Mouse (Mus musculus): ENCODE results near the gene Tmem171.

Gene Tmem171

DNA sequence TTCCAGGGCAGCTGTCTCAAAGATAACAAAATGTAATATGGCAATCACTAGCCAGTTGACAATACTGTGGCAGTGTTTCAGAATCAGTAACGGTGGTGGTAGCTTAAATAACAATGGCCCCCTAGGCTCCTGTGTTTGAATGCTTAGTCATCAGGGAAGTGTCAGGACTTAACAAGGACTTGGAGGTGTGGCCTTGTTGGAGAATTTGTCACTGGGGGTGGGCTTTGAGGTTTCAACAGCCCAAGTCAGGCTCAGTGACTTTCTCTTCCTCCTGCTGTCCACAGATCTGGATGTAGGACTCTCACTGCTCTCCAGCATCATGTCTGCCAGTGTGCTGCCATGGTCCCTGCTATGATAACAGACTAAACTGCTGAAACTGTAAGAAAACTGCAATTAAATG lies 27.7 kb upstream of the Tmem171 start:
- H3K27me3 ChIP-seq (ENCODE audit: insufficient read depth, low read length) = no peaks in the 10 kb centered on the region
- H3K4me3 ChIP-seq (replicated peaks; ENCODE audit: low read length) = no peak overlapping the region
- no peak for TF ChIP-seq NANOG (IDR thresholded peaks at IDR 0.05; ENCODE audit: borderline replicate concordance, low read length)
- peaks cover 24% of the 10 kb centered on the region for H3K36me3 ChIP-seq (ENCODE audit: insufficient read depth, low read length)
- peaks cover 17% of the 10 kb centered on the region for H3K4me1 ChIP-seq (replicated peaks; ENCODE audit: low read depth, low read length)
- H3K9me3 ChIP-seq (ENCODE audit: low read length) = no peaks in the 10 kb centered on the region

DNA sequence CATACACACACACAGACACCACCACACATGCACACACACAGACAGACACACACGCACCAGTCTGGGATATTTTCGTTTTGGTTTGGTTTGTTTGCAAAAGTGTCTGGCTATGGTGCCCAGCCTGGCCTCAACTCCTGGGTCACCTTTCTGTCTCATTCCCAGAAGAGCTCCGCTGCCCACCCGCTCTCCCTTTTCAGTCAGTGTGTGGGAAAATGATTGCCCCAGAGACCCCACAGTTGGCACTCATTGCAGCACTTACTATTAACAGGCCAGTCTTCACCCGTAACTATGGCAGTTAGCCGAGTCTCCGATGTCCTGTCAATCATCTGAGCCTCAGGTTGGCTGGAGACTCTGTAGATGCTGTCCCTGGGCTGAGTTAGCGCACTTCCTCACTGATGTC lies 21.5 kb upstream of the Tmem171 start:
- H3K4me1 ChIP-seq (replicated peaks; ENCODE audit: low read depth, low read length) = no peaks in the 10 kb centered on the region
- H3K27me3 ChIP-seq (ENCODE audit: insufficient read depth, low read length) = no peaks in the 10 kb centered on the region
- TF ChIP-seq CTCF (conservative IDR thresholded peaks at IDR 0.05; ENCODE audit: low read length) = no peak
- no peak for TF ChIP-seq NANOG (IDR thresholded peaks at IDR 0.05; ENCODE audit: borderline replicate concordance, low read length)
- TF ChIP-seq POU5F1 (IDR thresholded peaks at IDR 0.05; ENCODE audit: borderline replicate concordance, low read length) = no peak
- no peaks in the 10 kb centered on the region for H3K36me3 ChIP-seq (ENCODE audit: insufficient read depth, low read length)
- no peak overlapping the region for H3K4me3 ChIP-seq (replicated peaks; ENCODE audit: low read length)
- no peaks in the 10 kb centered on the region for H3K9me3 ChIP-seq (ENCODE audit: low read length)

DNA sequence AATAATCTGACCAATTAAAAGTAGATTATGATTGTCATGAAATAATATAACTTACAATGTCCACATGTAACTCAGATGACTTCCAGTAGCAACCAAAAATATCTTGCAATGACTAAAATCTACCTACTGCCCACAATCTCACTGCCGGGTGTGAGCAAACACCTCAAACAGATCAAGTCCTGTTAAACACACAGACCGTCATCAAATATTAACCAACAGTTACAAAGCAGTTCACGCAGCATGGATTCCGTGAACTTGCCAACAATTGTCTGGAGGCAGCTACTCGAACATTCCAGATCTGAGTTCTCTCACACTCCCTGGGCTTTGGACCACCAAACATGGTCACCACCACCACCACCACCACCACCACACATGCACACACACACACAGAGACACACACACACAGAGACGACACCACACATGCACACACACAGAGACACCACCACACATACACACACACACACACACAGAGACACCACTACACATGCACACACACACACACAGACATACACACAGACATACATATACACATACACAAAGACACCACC lies 20.9 kb upstream of the Tmem171 start:
- H3K36me3 ChIP-seq (ENCODE audit: insufficient read depth, low read length) = no peaks in the 10 kb centered on the region
- no peak for TF ChIP-seq NANOG (IDR thresholded peaks at IDR 0.05; ENCODE audit: borderline replicate concordance, low read length)
- no peak for TF ChIP-seq CTCF (conservative IDR thresholded peaks at IDR 0.05; ENCODE audit: low read length)
- no peak for TF ChIP-seq POU5F1 (IDR thresholded peaks at IDR 0.05; ENCODE audit: borderline replicate concordance, low read length)
- no peaks in the 10 kb centered on the region for H3K9me3 ChIP-seq (ENCODE audit: low read length)
- no peak overlapping the region for H3K4me3 ChIP-seq (replicated peaks; ENCODE audit: low read length)
- no peaks in the 10 kb centered on the region for H3K4me1 ChIP-seq (replicated peaks; ENCODE audit: low read depth, low read length)
- no peaks in the 10 kb centered on the region for H3K27me3 ChIP-seq (ENCODE audit: insufficient read depth, low read length)

DNA sequence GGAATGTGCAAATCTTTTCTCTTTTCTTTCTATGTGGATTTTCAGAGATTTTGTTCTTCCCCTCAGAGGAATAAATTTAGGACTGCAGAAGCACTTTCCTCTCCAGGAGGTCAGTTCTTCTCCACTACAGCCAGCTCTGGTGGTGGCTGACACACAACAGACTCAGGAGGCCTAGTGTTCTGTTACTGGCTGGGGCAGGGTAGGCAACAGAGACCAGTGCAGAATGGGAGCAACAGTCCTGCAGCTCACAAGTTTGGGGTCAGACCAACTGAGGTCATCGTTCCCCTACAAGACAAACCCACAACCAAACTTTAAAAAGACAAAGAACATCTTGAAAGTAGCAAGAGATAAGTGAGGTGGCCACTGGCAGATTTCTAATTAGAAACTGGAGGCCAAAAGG lies 16.0 kb upstream of the Tmem171 start:
- TF ChIP-seq POU5F1 (IDR thresholded peaks at IDR 0.05; ENCODE audit: borderline replicate concordance, low read length) = no peak
- TF ChIP-seq NANOG (IDR thresholded peaks at IDR 0.05; ENCODE audit: borderline replicate concordance, low read length) = no peak
- TF ChIP-seq CTCF (conservative IDR thresholded peaks at IDR 0.05; ENCODE audit: low read length) = no peak
- Histone ChIP-seq H3K9me3 (ENCODE audit: low read length) (0 out of 2 replicates have a peak, but pooled peaks cover 4% of the 10 kb centered on the region), H3K36me3 (ENCODE audit: insufficient read depth, low read length) (no peaks in the 10 kb centered on the region), H3K27me3 (ENCODE audit: insufficient read depth, low read length) (no peaks in the 10 kb centered on the region), H3K4me3 (replicated peaks; ENCODE audit: low read length) (no peak overlapping the region), H3K4me1 (replicated peaks; ENCODE audit: low read depth, low read length) (no peaks in the 10 kb centered on the region)

DNA sequence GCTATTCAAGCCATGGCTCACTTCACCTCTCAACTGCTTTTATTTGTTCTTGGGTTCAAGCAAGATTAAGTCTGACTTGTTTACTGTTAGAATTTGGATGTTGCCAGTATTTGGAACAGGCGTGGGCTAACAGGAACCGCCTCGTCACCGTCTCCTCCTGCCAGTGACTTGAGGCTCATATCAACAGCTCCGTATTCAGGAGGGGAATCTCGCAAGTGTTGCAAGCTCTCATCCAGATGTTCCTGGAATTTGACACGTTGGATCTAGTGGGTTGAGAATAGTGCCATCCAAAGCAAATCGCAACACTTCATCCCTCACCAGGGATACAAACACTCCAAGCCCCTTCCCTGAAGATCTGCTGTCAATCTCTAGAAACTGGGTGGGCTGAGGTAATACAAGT lies 15.6 kb upstream of the Tmem171 start:
- Histone ChIP-seq H3K27me3 (ENCODE audit: insufficient read depth, low read length) (no peaks in the 10 kb centered on the region), H3K4me3 (replicated peaks; ENCODE audit: low read length) (no peak overlapping the region), H3K9me3 (ENCODE audit: low read length) (0 out of 2 replicates have a peak, but pooled peaks cover 4% of the 10 kb centered on the region), H3K36me3 (ENCODE audit: insufficient read depth, low read length) (no peaks in the 10 kb centered on the region), H3K4me1 (replicated peaks; ENCODE audit: low read depth, low read length) (no peaks in the 10 kb centered on the region)
- no peak for TF ChIP-seq POU5F1 (IDR thresholded peaks at IDR 0.05; ENCODE audit: borderline replicate concordance, low read length)
- TF ChIP-seq NANOG (IDR thresholded peaks at IDR 0.05; ENCODE audit: borderline replicate concordance, low read length) = no peak
- no peak for TF ChIP-seq CTCF (conservative IDR thresholded peaks at IDR 0.05; ENCODE audit: low read length)

DNA sequence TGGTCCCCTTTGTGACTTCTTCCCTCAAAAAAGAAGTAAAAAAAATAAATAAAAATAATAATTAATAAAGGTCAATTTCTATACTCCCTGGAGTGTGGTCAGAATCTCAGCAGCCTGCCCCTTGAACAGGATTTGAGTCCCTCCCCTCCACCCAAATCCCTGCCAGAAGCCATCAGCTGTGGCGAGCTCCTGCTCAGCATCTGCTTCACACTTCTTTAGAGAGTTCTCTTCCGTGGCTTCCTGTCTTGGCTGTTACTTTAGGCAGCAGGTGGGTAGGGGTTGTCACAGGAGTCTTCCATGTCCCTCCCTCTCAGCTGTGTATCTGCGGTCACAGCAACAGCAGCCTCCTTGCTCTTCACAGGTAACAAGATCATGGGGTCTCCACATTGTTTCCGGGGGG lies 10.9 kb upstream of the Tmem171 start:
- Histone ChIP-seq H3K4me1 (replicated peaks; ENCODE audit: low read depth, low read length) (no peaks in the 10 kb centered on the region), H3K4me3 (replicated peaks; ENCODE audit: low read length) (no peak overlapping the region), H3K9me3 (ENCODE audit: low read length) (0 out of 2 replicates have a peak, but pooled peaks cover 4% of the 10 kb centered on the region), H3K27me3 (ENCODE audit: insufficient read depth, low read length) (peaks cover 6% of the 10 kb centered on the region; the same call in 1 of the 2 replicates), H3K36me3 (ENCODE audit: insufficient read depth, low read length) (no peaks in the 10 kb centered on the region)
- TF ChIP-seq POU5F1 (IDR thresholded peaks at IDR 0.05; ENCODE audit: borderline replicate concordance, low read length) (no peak), NANOG (IDR thresholded peaks at IDR 0.05; ENCODE audit: borderline replicate concordance, low read length) (no peak), CTCF (conservative IDR thresholded peaks at IDR 0.05; ENCODE audit: low read length) (no peak)

DNA sequence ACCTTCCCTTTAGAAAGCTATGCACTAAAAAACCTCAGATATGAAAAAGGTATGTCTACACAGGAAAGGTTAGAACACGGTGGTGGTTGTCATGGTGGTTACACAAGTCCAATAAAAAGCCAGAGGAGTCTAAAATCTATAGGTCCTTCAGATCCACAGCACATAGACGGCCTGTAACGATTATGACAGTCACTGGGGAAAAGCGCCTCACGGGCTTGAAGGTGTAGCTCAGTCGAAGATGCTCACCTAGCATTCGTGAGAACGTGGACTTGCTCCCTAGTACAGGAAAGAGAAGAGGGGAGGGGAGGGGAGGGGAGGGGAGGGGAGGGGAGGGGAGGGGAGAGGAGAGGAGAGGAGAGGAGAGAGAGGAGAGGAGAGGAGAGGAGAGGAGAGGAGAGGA lies 9.2 kb upstream of the Tmem171 start:
- H3K36me3 ChIP-seq (ENCODE audit: insufficient read depth, low read length) = no peaks in the 10 kb centered on the region
- no peak for TF ChIP-seq POU5F1 (IDR thresholded peaks at IDR 0.05; ENCODE audit: borderline replicate concordance, low read length)
- TF ChIP-seq NANOG (IDR thresholded peaks at IDR 0.05; ENCODE audit: borderline replicate concordance, low read length) = no peak
- no peak for TF ChIP-seq CTCF (conservative IDR thresholded peaks at IDR 0.05; ENCODE audit: low read length)

DNA sequence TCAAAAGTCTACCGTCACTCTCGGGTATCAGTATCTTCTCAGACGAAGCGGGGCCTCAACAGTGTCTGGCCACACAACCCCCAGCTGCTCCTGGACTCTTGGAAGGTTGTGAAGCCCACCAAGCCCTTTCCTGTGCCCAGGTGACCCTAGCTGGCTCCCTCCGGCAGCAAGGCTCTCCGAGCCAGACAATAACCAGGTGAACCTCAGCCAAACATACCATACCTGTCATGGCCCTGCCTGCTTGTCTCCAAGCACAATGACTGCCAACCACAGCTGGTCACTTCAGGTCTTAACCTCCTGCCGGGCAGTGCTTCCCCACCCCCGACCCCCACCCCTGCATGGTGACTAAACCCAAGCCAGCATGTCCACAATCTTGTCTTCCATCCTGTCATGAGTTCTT lies 7.7 kb upstream of the Tmem171 start:
- peaks cover 17% of the 10 kb centered on the region for H3K27me3 ChIP-seq (ENCODE audit: insufficient read depth, low read length)
- no peak for TF ChIP-seq NANOG (IDR thresholded peaks at IDR 0.05; ENCODE audit: borderline replicate concordance, low read length)
- no peak for TF ChIP-seq POU5F1 (IDR thresholded peaks at IDR 0.05; ENCODE audit: borderline replicate concordance, low read length)
- TF ChIP-seq CTCF (conservative IDR thresholded peaks at IDR 0.05; ENCODE audit: low read length) = no peak
- H3K4me1 ChIP-seq (replicated peaks; ENCODE audit: low read depth, low read length) = no peaks in the 10 kb centered on the region
- no peaks in the 10 kb centered on the region for H3K36me3 ChIP-seq (ENCODE audit: insufficient read depth, low read length)
- H3K4me3 ChIP-seq (replicated peaks; ENCODE audit: low read length) = no peak overlapping the region
- H3K9me3 ChIP-seq (ENCODE audit: low read length) = no peaks in the 10 kb centered on the region

More for the DNA sequence above, 9.2 kb upstream of the Tmem171 start:
- no peaks in the 10 kb centered on the region for H3K4me1 ChIP-seq (replicated peaks; ENCODE audit: low read depth, low read length)
- H3K4me3 ChIP-seq (replicated peaks; ENCODE audit: low read length) = no peak overlapping the region
- peaks cover 17% of the 10 kb centered on the region for H3K27me3 ChIP-seq (ENCODE audit: insufficient read depth, low read length)
- 0 out of 2 replicates have a peak, but pooled peaks cover 4% of the 10 kb centered on the region for H3K9me3 ChIP-seq (ENCODE audit: low read length)

DNA sequence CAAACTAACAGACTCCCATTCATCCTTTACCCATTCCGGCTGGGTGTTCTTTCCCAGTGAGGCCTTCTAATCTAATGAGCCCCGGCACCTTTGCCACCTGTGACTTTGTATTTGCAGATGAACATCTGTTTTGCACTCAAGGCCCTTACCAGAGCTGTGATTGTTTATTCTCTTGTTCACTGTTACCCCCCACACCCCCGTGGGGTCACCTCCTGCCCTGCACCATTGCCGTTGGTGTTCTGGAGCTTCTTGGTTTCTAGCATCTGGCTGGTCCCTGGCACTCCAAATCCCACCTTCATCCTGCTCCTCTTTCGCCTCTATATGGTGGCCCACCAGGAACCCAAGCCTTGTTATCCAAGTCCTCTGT lies 6.7 kb upstream of the Tmem171 start:
- peaks cover 24% of the 10 kb centered on the region for H3K27me3 ChIP-seq (ENCODE audit: insufficient read depth, low read length)
- H3K36me3 ChIP-seq (ENCODE audit: insufficient read depth, low read length) = no peaks in the 10 kb centered on the region
- H3K9me3 ChIP-seq (ENCODE audit: low read length) = no peaks in the 10 kb centered on the region
- H3K4me1 ChIP-seq (replicated peaks; ENCODE audit: low read depth, low read length) = no peaks in the 10 kb centered on the region
- TF ChIP-seq NANOG (IDR thresholded peaks at IDR 0.05; ENCODE audit: borderline replicate concordance, low read length) (no peak), CTCF (conservative IDR thresholded peaks at IDR 0.05; ENCODE audit: low read length) (no peak), POU5F1 (IDR thresholded peaks at IDR 0.05; ENCODE audit: borderline replicate concordance, low read length) (no peak)
- no peak overlapping the region for H3K4me3 ChIP-seq (replicated peaks; ENCODE audit: low read length)
